Mouse (Mus musculus) embryonic facial prominence, embryonic 15.5 days (tissue): Measurements from ENCODE around the gene Itga10. TPM values are rescaled to one million over a fixed set of nuclear protein-coding genes. Genes with fewer than 3 reads are reported as not detected.

ENCODE experiments used
- ATAC-seq: fragments of 200-750 bp; cut with Nextera tagmentation; 2 replicates; pipeline ENCODE4 v1.8.0; 2017; ENCODE audit warnings: low read depth, moderate TSS enrichment; ENCODE audit not compliant: insufficient number of reproducible peaks, low FRiP score, low TSS enrichment
- H3K27ac ChIP-seq: fragments of 300-500 bp; sonication (generic); replicated peaks from 2 replicates; pipeline ENCODE4 v1.5.1; 2015; ENCODE audit warnings: mild to moderate bottlenecking, inconsistent platforms
- H3K27me3 ChIP-seq: fragments of 300-500 bp; sonication (generic); 2 replicates; pipeline ENCODE4 v1.6.1; 2015; ENCODE audit warnings: inconsistent platforms
- H3K36me3 ChIP-seq: fragments of 300-500 bp; sonication (generic); 2 replicates; pipeline ENCODE4 v1.6.1; 2015; ENCODE audit warnings: mild to moderate bottlenecking, inconsistent platforms
- H3K4me1 ChIP-seq: fragments of 300-500 bp; sonication (generic); 2 replicates; pipeline ENCODE4 v1.6.1; 2015; ENCODE audit warnings: inconsistent platforms
- H3K4me2 ChIP-seq: fragments of 300-500 bp; sonication (generic); replicated peaks from 2 replicates; pipeline ENCODE4 v1.6.1; 2015; ENCODE audit warnings: mild to moderate bottlenecking, inconsistent platforms
- H3K4me3 ChIP-seq: fragments of 300-500 bp; sonication (generic); replicated peaks from 2 replicates; pipeline ENCODE4 v1.5.1; 2015; ENCODE audit warnings: mild to moderate bottlenecking, inconsistent platforms
- H3K9ac ChIP-seq: fragments of 300-500 bp; sonication (generic); 2 replicates; pipeline ENCODE4 v1.6.1; 2015; ENCODE audit warnings: inconsistent platforms
- H3K9me3 ChIP-seq: fragments of 300-500 bp; sonication (generic); replicated peaks from 2 replicates; pipeline ENCODE4 v1.6.1; 2016; ENCODE audit warnings: inconsistent platforms
- WGBS: fragments of 180-500 bp; shearing (Covaris S2); methylation state at CpG from one replicate; pipeline ENCODE4 v1.1.7; 2015; 5-methylcytosine and 5-hydroxymethylcytosine counted together
- polyA plus RNA-seq: library from polyadenylated mRNA; unstranded; fragments of >200 nt; fragmentation: Nextera tagmentation; extraction: Ambion mirVana; gene quantifications from 2 replicates; pipeline ENCODE4 v1.2.1, GENCODE M21; 2015

The Itga10 gene
- polyA plus RNA-seq, 1 experiment from 2014 or later = 6.3 TPM

- Histone ChIP-seq H3K4me1 (peaks cover 25% of the 10 kb centered on the region), H3K27me3 (no peaks in the 10 kb centered on the region), H3K4me2 (no peak overlapping the region), H3K36me3 (no peaks in the 10 kb centered on the region), H3K9ac (no peak overlapping the region), H3K9me3 (no peaks in the 10 kb centered on the region), H3K4me3 (no peak overlapping the region), H3K27ac (no peak overlapping the region)
- 51% methylated on average over 1 of the region's 1 CpGs for WGBS
- no peak for ATAC-seq
Measured at GRCm38 (mm10) chr3:96667316-96667715, 21.9 kb downstream of the Itga10 start.

DNA sequence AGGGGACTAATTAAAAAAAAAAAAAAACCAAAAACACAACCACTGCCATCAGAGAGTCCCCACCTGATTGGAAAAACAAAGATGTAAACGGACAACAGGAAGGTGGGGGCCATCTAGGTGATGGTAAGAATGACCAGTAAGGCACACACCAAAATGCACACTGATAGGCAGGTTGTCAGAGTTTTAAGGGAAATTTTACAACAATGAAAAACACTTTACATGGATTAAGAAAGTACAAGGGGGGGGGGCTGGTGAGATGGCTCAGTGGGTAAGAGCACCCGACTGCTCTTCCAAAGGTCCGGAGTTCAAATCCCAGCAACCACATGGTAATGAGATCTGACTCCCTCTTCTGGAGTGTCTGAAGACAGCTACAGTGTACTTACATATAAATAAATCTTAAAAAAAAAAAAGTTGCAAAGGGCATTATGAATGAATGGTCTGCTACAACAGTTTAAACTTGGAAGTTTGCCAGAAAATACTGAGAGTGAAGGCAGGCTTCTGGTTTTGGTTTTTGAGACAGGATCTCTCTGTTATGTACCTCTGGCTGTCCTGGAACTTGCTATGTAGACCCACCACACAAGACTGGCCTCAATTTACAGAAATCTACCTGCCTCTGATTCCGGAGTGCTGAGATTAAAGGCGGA lies 23.2 kb downstream of the Itga10 start:
- no peaks in the 10 kb centered on the region for H3K27me3 ChIP-seq
- H3K36me3 ChIP-seq = no peaks in the 10 kb centered on the region
- H3K9ac ChIP-seq = no peak overlapping the region
- peaks cover 14% of the 10 kb centered on the region for H3K4me1 ChIP-seq
- ATAC-seq = no peak
- 93% methylated on average over 5 of the region's 5 CpGs for WGBS
- H3K9me3 ChIP-seq = no peaks in the 10 kb centered on the region
- no peak overlapping the region for H3K4me3 ChIP-seq
- H3K4me2 ChIP-seq = no peak overlapping the region
- H3K27ac ChIP-seq = no peak overlapping the region

DNA sequence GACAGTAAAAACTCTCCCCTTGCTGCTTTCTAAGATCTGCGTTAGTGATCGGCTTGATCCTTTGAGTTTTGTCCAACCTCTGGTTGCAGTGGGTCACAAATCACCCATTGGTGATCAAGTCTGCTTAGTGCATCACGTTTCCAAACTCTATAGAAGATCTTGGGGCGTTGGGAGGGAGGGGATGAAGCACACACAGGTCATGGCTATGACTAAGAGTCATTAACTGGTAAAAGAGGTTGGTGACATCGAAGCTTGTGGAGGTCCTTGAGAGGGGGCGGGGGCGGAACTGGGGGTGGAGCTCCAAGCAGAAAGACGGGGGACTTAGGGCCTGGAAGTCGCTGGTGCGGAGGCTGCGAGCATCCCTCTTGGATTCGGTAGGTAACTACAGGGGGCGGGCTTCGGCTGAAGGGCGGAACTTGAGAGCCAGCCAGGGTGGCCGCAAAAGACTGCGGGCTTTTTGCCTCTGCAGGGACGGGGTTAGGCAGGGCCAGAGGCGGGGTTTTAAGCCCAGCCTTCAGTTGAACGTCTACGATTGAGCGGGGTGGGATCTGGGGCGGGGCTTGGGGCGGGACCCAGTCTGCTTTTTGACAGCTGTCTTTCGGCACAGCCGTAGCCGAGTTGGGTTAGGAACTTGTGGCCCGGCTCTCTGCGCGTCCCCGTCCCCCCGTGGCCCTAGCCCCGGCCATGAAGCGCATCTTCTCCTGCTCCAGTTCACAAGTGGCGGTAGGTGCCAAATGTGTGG lies 24.5 kb downstream of the Itga10 start, which contains the start of gene Ankrd35:
Gene Ankrd35, plus strand, starts transcription at position 405 of the 742 bp plus-strand sequence.
- Histone ChIP-seq H3K4me3 (peak within 1 kb of the TSS; percentile 45), H3K9ac (0 out of 2 replicates have a peak within 1 kb of the TSS, but pooled peaks have one; percentile 9), H3K27me3 (no peaks in the 10 kb centered on the region), H3K27ac (no peak within 1 kb of the TSS), H3K4me1 (peaks cover 10% of the 10 kb centered on the region; the same call in 1 of the 2 replicates), H3K9me3 (no peaks in the 10 kb centered on the region), H3K36me3 (no peaks in the 10 kb centered on the region), H3K4me2 (peak within 1 kb of the TSS; percentile 69)
- peak; percentile 94 for ATAC-seq
- WGBS = 5% methylated on average over 35 of the region's 35 CpGs

DNA sequence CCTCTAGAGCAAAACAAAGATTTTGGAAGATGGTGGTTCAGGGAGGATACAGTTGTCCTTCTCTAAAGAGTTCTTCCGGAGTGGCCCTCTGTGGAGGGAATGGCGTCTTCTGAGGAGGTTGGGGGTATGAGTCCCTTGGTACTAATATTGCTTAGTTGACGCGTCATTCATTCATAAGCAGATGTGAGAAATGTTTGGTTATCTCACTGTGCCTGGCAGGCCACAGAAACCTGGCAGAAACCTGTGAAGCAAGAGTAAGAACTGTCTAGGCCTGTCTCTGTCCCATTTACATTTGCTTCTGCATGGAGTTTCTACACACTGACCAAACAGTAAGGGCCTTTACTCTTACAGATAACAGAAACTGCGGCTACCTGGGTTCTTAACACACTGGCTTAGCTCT lies 26.1 kb downstream of the Itga10 start:
- no peak for ATAC-seq
- Histone ChIP-seq H3K36me3 (no peaks in the 10 kb centered on the region), H3K27ac (no peak overlapping the region), H3K9me3 (no peaks in the 10 kb centered on the region), H3K4me1 (peaks cover 13% of the 10 kb centered on the region; the same call in 1 of the 2 replicates), H3K4me3 (no peak overlapping the region), H3K9ac (no peak overlapping the region), H3K4me2 (no peak overlapping the region), H3K27me3 (no peaks in the 10 kb centered on the region)
- 86% methylated on average over 5 of the region's 5 CpGs for WGBS

DNA sequence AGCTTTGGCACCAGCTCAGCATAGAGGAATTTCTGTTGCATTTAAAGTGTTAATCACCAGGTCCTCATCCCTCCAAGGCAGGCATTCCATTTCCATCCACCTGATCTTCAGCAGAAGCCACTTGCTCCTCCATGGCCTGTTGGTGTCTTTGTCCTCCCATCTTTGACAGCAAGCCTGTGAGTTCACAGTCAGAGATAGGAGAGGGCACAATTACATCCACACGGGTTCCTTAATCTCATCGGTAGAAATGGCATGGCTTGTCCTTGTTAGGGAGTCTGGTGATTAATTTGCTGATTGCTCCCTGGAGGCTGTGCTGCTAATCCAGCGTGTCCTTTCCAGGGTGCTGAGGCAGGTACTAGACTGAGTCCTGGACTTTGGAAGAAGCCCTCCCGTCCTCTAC lies 28.1 kb downstream of the Itga10 start:
- Histone ChIP-seq H3K4me3 (no peak overlapping the region), H3K27ac (no peak overlapping the region), H3K9me3 (no peaks in the 10 kb centered on the region), H3K27me3 (no peaks in the 10 kb centered on the region), H3K4me1 (peaks cover 13% of the 10 kb centered on the region; the same call in 1 of the 2 replicates), H3K9ac (no peak overlapping the region), H3K4me2 (no peak overlapping the region), H3K36me3 (no peaks in the 10 kb centered on the region)
- WGBS = 60% methylated on average over 4 of the region's 4 CpGs
- no peak for ATAC-seq

DNA sequence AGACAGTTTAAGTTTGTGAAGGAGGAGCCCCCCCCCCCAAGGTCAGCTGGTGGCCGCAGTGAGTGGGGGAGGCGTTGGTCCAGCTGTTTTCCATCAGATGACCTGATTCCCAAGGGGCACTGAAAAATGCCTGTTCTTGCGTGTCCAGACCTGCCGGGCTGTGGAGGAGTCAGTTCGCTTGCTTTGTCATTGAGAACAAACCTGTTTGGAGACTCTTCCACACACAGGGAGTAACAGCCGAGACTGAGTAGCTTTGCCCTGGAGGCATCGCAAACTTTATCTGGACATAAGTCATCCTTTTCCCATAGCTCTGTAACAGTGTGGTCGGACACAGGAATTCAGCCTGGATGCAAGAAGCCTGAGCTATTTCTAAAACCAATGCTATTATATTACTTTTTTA lies 29.1 kb downstream of the Itga10 start:
- peak overlapping the region; percentile 78 for H3K27ac ChIP-seq
- no peaks in the 10 kb centered on the region for H3K36me3 ChIP-seq
- H3K4me1 ChIP-seq = peaks cover 18% of the 10 kb centered on the region

DNA sequence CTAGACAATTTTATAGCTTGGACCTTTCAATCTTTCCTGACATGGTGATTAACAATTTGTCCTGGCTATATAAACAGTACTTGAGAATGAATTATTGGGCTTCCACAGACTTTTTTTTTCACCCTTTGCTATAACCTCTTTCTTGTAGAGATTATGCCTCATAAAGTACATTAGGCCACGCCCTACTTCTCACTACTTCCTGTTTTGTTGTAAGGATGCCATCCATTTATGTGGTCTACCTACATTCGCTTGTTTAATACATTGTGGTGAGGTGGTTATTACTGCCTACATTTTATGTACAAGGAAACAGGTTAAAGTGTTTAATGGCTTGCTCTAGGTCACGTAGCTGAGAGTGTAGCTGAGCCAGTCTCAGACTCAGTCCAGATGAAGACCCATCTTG lies 29.8 kb downstream of the Itga10 start:
- H3K27me3 ChIP-seq = peaks cover 3% of the 10 kb centered on the region; the same call in 1 of the 2 replicates
- H3K4me3 ChIP-seq = no peak overlapping the region
- no peak for ATAC-seq
- WGBS = 76% methylated on average over 3 of the region's 3 CpGs
- no peaks in the 10 kb centered on the region for H3K36me3 ChIP-seq
- peak overlapping the region; percentile 78; the same call in 1 of the 2 replicates for H3K27ac ChIP-seq
- H3K9me3 ChIP-seq = no peaks in the 10 kb centered on the region
- peaks cover 19% of the 10 kb centered on the region for H3K4me1 ChIP-seq
- H3K4me2 ChIP-seq = no peak overlapping the region
- H3K9ac ChIP-seq = no peak overlapping the region

More for the DNA sequence above, 29.1 kb downstream of the Itga10 start:
- Histone ChIP-seq H3K9me3 (no peaks in the 10 kb centered on the region), H3K4me2 (0 out of 2 replicates have a peak overlapping the region, but pooled peaks have one; percentile 10), H3K27me3 (no peaks in the 10 kb centered on the region), H3K4me3 (no peak overlapping the region), H3K9ac (no peak overlapping the region)
- WGBS = 8% methylated on average over 8 of the region's 8 CpGs
- no peak for ATAC-seq

DNA sequence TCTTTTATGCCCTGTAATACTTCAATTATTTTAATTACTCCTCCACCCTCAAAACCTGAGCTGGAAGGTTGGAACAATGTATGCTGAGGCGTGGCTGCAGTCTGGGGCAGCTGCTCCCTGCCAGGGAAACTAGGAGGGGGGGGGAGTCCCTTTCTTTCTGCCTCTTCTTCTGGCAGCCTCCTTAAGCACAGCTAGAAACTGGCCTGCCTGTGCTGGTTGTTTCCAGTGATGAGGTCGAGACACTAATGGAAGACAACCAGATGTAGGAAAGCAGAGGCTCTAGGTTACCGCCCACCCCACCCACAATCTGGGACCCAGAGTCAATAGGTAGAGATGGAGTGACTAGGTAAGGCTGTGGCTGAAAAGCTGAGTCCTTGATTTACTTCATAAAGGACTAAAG lies 30.3 kb downstream of the Itga10 start:
- no peak overlapping the region for H3K4me2 ChIP-seq
- peak; percentile 11; the same call in 1 of the 2 replicates for ATAC-seq
- peaks cover 3% of the 10 kb centered on the region; the same call in 1 of the 2 replicates for H3K27me3 ChIP-seq
- peak overlapping the region; percentile 78; the same call in 1 of the 2 replicates for H3K27ac ChIP-seq
- peaks cover 14% of the 10 kb centered on the region for H3K4me1 ChIP-seq
- 47% methylated on average over 3 of the region's 3 CpGs for WGBS
- no peak overlapping the region for H3K9ac ChIP-seq
- H3K4me3 ChIP-seq = no peak overlapping the region
- H3K36me3 ChIP-seq = no peaks in the 10 kb centered on the region
- H3K9me3 ChIP-seq = no peaks in the 10 kb centered on the region

DNA sequence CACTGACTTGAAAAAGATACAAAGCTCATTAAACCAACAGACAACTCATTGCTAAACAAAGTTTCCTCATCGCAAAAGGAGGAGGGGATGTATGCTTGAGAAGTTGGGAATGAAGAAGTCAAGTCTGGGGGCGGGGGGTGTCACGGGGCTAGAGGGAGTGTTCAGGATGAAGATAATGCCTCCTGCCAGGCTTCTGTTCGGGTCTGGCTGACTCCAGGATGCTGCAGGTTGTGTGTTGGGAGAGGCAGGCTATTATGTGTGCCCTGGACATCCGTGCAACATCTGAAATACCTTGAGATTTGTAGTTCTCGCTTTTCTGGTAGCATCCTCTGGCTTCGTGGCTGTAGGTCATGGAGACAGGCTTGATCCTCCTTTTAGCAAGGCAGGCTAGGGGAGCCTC lies 33.1 kb downstream of the Itga10 start:
- no peak overlapping the region for H3K4me3 ChIP-seq

DNA sequence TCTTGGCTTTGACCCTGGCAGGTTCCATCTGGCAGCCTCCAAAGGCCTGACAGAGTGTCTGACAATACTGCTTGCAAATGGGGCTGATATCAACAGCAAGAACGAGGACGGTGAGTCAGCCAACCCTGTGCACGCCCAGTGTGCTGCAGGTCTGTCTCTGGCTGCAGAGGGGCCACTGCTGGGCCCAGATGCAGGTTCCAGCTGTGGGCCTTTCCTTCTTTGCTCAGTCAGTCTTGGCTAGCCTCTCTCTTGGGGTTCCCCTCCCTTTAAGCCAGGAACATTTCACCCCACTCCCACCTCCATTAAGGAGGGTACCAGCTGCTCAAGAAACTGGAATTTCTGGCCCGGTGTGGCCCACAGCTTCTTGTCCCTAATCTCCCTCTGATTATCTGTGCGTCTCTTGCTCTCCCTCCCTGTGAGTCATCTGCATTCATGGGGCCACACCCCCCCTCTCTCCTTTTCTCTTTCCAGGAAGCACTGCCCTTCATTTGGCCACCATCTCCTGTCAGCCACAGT lies 33.8 kb downstream of the Itga10 start:
- Histone ChIP-seq H3K4me3 (no peak overlapping the region), H3K4me1 (peaks cover 17% of the 10 kb centered on the region), H3K9me3 (no peaks in the 10 kb centered on the region), H3K9ac (no peak overlapping the region), H3K27me3 (peaks cover 12% of the 10 kb centered on the region), H3K4me2 (no peak overlapping the region), H3K36me3 (no peaks in the 10 kb centered on the region), H3K27ac (0 out of 2 replicates have a peak overlapping the region, but pooled peaks have one; percentile 34)
- peak; percentile 58; the same call in 1 of the 2 replicates for ATAC-seq
- WGBS = 22% methylated on average over 5 of the region's 5 CpGs

More for the DNA sequence above, 33.1 kb downstream of the Itga10 start:
- Histone ChIP-seq H3K9me3 (no peaks in the 10 kb centered on the region), H3K36me3 (no peaks in the 10 kb centered on the region), H3K27ac (0 out of 2 replicates have a peak overlapping the region, but pooled peaks have one; percentile 34), H3K27me3 (peaks cover 5% of the 10 kb centered on the region), H3K4me1 (peaks cover 13% of the 10 kb centered on the region), H3K9ac (no peak overlapping the region), H3K4me2 (no peak overlapping the region)
- 65% methylated on average over 7 of the region's 7 CpGs for WGBS
- ATAC-seq = no peak

DNA sequence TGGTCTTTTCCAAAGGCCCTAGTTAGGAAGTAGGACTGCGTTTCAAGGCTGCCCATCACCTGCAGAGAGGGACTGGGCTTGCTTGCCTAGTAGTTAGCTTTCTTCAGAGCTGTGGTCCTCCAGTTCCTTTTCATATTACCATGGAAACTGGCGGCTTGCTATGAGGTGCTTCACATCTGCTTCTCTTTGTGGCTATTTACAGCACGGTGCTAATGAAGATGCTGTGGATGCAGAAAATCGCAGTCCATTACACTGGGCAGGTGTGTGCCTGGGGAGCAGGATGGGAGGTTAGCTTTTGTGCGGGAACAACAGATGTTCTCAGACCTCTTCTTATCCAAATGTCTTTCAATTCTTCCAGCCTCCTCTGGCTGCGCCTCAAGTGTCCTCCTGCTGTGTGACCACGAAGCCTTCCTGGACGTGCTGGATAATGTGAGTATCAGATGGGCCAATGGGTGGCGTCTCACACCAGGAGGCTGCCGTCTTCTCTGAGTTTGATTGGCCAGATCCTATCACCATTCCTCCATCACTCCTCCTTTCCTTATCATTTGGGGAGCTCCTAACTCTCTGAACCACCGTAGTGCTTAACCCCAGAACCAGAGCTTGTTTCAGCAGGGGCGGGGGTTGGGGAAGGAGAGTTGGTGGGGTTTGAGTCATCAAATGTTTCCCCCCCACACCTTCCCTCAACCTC lies 35.0 kb downstream of the Itga10 start:
- H3K4me2 ChIP-seq = no peak overlapping the region
- no peaks in the 10 kb centered on the region for H3K9me3 ChIP-seq
- H3K9ac ChIP-seq = no peak overlapping the region
- no peak overlapping the region for H3K27ac ChIP-seq
- 32% methylated on average over 12 of the region's 12 CpGs for WGBS
- H3K36me3 ChIP-seq = no peaks in the 10 kb centered on the region
- no peak for ATAC-seq
- H3K4me3 ChIP-seq = no peak overlapping the region
- H3K27me3 ChIP-seq = peaks cover 14% of the 10 kb centered on the region
- peaks cover 23% of the 10 kb centered on the region for H3K4me1 ChIP-seq
